Mouse (Mus musculus) gastrocnemius, postnatal 25 days (tissue): ENCODE measurements at regions not wholly inside any gene's neighbourhood (a gene's known extent, or its start where the extent isn't known, plus 50 kb on each side); places are given as distances from the start of the nearest gene placed in this dataset.
"Not testable (repeated sequence)": the region's sequence is repeated elsewhere in the genome, so short reads cannot be mapped to it uniquely, and the experiment has no call there.

Source experiments
- DNase-seq: peaks from one replicate; pipeline ENCODE4 v3.0.0; 2022

DNA sequence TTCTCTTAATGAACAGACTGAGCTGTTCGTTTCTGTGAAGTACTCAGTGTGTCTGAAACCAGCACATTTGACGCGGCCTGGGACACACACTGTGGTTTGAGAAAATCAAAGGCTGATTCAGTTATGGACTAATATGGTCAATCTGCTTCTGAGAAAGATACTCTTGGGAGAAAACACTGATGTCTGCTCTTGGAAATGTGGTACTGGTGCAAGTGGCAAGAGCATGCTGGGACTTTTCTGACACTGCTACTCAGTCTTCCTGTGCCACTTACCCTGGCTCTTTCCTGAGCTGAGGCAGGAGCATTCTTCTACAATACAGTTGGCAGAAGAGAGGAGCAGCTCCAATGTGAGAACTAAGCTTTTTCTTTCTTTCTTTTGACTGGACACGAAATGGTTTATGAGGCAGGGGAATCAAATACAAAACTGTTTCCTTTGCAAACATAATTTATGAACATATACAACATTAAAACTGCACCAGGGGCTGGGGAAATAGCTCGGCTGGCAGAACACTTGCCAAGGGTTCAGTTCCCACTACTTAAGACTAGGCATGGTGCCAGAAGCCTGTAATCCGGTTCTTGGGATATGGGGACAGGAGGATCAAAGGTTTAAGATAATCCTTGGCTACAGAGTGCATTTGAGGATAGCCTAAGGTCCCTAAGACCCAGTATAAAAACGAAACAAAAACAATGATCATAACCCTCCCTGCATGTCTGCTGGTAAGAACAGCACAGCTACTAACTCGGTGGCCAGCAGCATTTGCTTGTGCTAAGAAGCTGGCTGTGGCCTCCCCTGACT, 173.7 kb upstream of the Klf14 start:
- DNase-seq: no peak

- DNase-seq: no peak
Observed at GRCm38 (mm10) chr6:31133896-31134735, 175.2 kb upstream of the Klf14 start.

DNA sequence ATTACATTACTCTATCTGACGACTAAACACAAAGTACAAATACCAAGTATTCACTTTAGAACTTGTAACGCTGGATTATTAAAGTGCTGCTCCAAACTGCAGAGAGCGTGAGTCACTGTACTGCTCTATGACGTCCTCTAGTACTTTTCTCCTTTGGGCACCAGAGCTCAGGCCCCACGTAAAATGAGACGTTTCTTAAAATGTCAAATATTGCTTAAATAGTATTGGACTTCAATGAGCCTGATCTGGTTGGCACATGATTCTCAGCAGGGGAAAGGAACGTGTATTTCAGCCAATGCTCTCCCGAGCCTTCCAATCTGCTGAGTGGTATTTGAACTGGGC, 175.8 kb upstream of the Klf14 start:
- no peak for DNase-seq

DNA sequence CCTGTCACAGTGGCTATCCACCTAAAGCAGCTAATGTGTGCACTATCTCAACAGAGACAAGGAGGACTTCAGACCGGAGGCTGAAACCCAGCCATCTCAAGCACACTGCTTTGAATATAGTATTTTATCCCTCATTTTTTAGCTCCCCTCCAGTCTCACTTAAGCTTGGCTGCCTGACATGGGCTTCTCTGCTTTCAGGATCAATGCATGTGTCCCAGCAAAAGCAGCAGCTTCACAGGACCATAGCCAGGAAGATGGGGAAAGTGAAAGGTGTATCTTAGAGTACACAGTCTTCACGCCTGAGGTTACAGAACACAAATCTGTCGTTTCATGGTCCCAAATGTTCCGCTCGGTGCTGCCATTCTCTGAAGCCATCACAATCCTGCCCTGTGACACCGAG, 176.7 kb upstream of the Klf14 start:
- DNase-seq: no peak

GRCm38 (mm10) chr6:31136895-31137294, 178.0 kb upstream of the Klf14 start:
- no peak for DNase-seq

DNA sequence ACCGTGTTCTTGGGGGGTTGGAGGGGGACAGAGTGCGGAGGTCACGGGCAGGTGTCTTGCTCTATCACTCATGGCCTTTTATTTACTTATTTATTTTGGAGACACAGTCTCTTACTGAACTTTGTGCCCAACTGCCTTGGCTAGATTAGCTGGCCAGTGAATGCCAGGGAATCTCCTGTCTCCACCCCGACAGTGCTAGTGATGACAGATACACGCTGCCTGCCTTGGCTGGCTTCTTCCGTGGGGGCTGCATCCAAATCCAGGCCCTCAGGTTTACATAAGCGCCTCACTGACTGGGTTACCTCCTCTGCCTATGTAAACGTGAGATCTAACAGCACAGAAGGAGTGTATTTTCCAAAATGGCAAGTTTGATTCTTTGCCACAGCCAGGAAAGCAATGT, 178.5 kb upstream of the Klf14 start:
- peak; percentile 42 for DNase-seq

- DNase-seq: no peak
Observed at GRCm38 (mm10) chr6:31140000-31140399, 181.1 kb upstream of the Klf14 start.

GRCm38 (mm10) chr6:31140593-31140992, 181.7 kb upstream of the Klf14 start:
- DNase-seq: no peak

DNA sequence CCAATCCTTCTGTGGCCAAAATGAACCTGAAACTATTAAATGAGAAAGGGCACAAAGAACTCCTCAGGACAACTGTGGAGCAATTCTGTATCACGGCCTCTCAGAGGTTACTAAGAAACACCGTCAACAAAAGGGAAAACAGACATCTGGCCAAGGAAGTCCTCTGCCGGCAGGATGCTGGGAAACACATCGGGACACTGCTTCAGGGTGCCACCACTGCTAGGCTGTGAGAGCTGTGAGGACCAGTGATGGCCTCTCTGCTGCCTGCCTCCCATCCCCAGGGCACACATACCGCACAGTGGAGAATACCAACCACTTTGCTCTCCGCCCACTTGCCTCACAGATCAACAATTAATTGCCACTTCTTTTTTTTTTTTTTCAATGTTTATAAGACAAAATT, 182.6 kb upstream of the Klf14 start:
- DNase-seq: peak; percentile 51

GRCm38 (mm10) chr6:31142479-31143007, 183.7 kb upstream of the Klf14 start:
- DNase-seq: not testable (repeated sequence)

DNA sequence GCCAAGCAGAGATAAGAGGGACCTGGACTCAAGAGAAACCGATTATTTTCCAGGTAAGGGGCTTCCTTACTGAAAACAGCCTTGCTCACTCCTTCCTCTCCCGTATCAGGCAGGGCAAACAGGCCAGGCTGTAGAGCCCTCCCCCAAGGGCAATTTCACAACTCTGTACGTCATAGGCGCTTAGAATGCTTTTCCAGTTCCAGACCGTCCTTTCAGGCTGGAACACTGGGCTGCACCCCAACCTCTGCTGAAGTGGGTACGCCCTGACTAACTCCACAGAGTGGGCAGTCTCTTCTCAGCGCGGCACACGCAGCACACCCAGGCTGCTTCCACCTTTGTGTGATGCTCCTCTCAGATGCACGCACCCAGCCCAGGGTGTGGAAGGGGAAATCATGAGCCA, 186.8 kb upstream of the Klf14 start:
- DNase-seq: peak; percentile 44

DNA sequence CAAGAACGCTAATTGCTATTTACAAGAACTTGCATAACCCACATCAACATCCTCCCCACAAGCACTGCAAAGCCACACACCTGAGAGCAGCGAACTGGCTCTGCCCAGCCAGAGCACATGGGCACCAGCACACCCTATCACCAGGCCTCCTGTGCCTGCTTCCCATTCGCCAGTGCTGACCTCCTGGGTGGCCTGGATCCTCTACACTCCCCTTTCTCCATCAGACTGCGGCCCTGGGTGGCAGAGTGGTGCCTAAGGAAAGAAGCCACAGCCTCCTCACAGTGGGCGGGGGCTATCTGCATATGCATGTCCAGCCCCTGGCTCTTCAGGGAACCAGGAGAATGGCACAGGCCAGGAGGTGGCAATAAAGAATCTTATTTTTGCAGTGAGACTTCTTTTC, 187.9 kb upstream of the Klf14 start:
- no peak for DNase-seq

DNA sequence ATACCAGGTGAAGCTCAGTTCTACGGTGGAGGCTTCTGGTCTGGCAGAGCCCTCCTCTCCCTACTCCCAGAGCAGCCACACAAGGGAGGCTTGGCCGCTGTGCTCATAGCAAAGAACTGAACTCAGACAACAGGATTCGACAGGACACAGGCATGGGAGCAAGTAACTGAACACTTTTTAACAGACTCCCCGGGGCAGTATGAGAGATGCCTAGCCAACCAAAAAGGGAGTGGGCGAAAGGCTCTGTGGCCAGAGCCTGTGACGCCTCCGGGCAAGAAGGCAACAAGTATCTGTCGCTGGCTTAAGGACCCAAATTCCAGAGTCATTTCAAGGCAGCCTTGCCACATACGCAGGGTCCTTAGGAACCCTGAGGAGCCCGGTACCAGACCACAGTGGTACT, 188.8 kb upstream of the Klf14 start:
- DNase-seq: peak; percentile 60

- peak; percentile 74 for DNase-seq
Observed at GRCm38 (mm10) chr6:31148311-31148856, 189.5 kb upstream of the Klf14 start.

DNA sequence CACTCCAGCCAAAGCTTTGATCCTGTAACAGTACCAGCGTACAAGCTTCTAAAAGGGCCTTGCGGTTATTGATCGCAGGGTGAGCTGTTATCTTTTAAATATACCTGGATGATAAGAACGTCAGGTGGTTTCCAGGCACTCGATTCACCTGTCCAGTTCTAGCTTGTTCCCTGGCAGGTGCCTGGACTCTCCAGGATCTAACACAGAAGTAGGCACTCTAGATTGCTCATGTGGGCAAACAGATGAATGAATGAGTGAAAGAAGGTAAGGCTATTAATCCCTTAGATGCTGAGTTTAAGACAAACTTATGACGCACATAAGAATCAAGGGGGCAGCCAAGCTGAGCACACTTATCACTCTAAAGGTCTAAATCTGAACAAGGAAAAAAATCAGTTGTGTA, 190.3 kb upstream of the Klf14 start:
- no peak for DNase-seq

- DNase-seq: no peak
Observed at GRCm38 (mm10) chr6:31150416-31150815, 191.5 kb upstream of the Klf14 start.

- peak; percentile 55 for DNase-seq
Observed at GRCm38 (mm10) chr6:31155857-31156256, 197.0 kb upstream of the Klf14 start.

DNA sequence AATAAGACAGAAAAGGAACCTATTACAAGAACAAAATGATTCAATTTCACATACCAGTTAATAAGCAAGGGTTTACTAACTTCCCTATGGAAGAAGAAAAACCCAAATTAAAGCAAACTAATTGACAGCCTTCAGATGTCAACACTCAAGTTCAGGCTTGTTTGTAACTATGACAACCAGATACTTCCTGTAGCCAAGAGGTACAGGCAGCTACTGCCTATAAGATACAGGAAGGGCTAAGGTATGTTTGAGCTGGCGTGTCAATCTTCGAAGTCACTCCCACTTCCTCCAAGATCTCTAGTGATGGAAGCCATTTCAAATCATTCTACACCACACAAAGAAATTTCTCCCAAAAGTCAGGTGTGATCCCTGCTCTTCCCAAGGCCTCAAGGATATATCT, 198.1 kb upstream of the Klf14 start:
- no peak for DNase-seq

- no peak for DNase-seq
Observed at GRCm38 (mm10) chr6:31157429-31157828, 198.6 kb upstream of the Klf14 start.

- peak; percentile 34 for DNase-seq
Observed at GRCm38 (mm10) chr6:31158648-31159047, 199.8 kb upstream of the Klf14 start.

GRCm38 (mm10) chr6:31159240-31159639, 200.4 kb upstream of the Klf14 start:
- no peak for DNase-seq

DNA sequence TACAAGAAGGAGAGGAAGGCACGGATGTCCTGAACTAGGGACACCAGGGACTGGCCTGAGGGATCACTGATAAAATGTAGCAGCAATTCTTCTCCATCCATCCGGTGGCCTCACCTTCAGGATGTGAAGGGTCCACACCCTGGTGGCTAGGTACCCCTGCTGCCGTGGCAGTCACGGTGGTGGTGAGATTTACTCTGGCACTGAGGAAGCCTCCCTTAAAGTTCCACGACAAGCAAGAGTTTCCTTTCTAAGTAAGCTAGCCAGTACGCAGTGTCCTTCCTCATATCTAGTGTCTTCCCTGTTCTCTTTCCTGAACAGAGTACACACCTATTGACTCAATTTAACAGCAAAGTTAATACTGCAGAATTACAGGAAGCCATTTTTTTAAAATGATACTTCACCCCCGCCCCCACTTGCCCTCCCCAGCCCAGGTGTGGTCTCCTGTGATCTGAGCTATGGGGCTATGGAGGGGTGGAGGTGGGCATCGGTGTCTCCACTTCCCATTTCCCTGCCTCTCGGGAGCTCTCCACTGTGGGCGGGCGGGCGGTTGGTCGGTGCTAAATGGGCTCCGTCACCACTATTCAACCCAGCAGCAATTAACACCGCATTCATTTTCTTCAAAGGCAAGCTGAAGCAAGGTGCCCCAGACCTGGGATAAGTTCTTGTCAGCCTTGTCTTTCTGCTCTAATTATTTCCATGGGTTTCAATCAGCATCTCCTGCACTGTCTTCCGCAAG, 201.2 kb upstream of the Klf14 start:
- no peak for DNase-seq
